Mouse (Mus musculus): ENCODE results near the gene Sesn1. TPM values are rescaled to one million over a fixed set of nuclear protein-coding genes. Genes with fewer than 3 reads are reported as not detected.
A peak's percentile ranks its signal among the peaks of the same experiment; 100 is the strongest.

Sesn1 gene
- total and polyA plus RNA-seq, 2 experiments from 2014 or later, result 35.9 to 43.9 TPM

DNA sequence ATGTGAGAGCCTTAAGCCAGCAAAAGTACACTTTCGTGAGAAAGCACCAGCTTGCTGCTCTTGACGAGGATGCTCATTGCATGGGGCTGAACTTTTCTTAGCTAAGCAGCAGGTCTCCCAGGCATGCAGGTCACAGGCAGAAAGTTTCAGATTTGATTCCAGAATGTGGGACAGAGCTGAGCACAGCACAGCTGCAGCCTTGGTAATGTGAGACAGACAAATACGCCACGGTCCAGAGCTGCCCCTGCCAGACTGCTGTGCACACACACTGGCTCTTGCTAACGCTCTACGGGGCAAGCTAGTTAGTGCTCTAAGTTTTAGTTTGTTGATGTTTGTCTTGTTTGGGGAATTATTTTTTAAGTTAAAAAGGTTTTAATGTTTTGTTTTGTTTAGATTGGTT, 22.5 kb downstream of the Sesn1 start:
- no peak for TF ChIP-seq CTCF (IDR thresholded peaks at IDR 0.05; ENCODE audit: low read depth)
- WGBS, result 64% methylated on average over 6 of the region's 6 CpGs

DNA sequence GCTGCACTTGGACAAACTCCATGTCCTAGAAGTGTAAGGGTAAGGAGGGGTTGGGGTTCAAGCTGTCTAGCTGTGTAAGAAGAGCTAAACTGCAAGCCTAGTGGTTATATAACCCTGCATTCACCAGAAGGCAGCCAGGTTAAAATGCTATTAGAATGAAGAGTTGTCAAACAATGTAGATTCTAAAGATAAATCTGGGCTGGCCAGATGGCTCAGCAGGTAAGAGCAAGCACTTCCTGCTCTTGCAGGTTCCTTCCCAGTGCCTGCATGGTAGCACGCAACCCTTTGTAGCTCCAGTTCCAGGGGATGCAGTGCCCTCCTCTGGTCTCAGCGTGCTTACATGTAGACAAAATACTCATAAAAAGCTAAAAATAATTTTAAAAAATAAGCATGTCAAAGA, 24.4 kb downstream of the Sesn1 start:
- ATAC-seq (no peak), DNase-seq (ENCODE audit: low spot score) (no peak)
- H3K4me1 ChIP-seq (ENCODE audit: insufficient read depth, low read length), result no peaks in the 10 kb centered on the region
- H3K4me3 ChIP-seq (ENCODE audit: low read length), result no peak overlapping the region
- no peaks in the 10 kb centered on the region for H3K9me3 ChIP-seq (ENCODE audit: low read length)
- no peaks in the 10 kb centered on the region for H3K36me3 ChIP-seq (ENCODE audit: insufficient read depth, low read length)
- no peak overlapping the region for H3K9ac ChIP-seq (replicated peaks; ENCODE audit: low read length)
- 87% methylated on average over 2 of the region's 2 CpGs for WGBS
- H3K27ac ChIP-seq, result no peak overlapping the region
- no peak overlapping the region for H3K4me2 ChIP-seq (ENCODE audit: low read depth, low read length)
- H3K27me3 ChIP-seq (ENCODE audit: insufficient read depth, low read length), result no peaks in the 10 kb centered on the region
- TF ChIP-seq CTCF (IDR thresholded peaks at IDR 0.05; ENCODE audit: low read depth), result no peak

More for the DNA sequence above, 22.5 kb downstream of the Sesn1 start:
- Histone ChIP-seq H3K9me3 (ENCODE audit: low read length) (no peaks in the 10 kb centered on the region), H3K4me2 (ENCODE audit: low read depth, low read length) (no peak overlapping the region), H3K27me3 (ENCODE audit: insufficient read depth, low read length) (no peaks in the 10 kb centered on the region), H3K27ac (no peak overlapping the region), H3K9ac (replicated peaks; ENCODE audit: low read length) (no peak overlapping the region), H3K36me3 (ENCODE audit: insufficient read depth, low read length) (no peaks in the 10 kb centered on the region), H3K4me3 (ENCODE audit: low read length) (no peak overlapping the region), H3K4me1 (ENCODE audit: insufficient read depth, low read length) (no peaks in the 10 kb centered on the region)
- DNase-seq (ENCODE audit: low spot score) (peak; percentile 17), ATAC-seq (no peak)

DNA sequence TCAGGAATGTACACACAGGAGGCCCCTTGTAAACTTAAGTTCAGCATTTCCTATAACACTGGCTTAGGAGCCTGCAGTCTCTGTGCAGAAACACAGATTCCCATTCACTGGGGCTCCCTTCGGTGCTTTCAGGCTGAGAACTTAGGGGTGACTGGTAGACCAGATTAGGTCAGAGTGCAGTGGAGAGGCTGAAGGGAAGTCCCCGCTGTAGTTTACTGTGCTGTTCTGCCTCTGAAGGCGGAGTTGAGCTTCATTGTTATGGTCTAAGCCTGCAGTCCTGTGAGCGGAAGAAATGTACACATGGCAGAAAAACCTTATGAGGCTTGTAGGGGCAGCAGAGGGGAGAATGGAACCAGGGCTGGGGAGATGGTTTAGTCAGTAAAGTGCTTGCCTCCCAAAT, 29.2 kb downstream of the Sesn1 start:
- Histone ChIP-seq H3K27me3 (ENCODE audit: insufficient read depth, low read length) (no peaks in the 10 kb centered on the region), H3K4me2 (ENCODE audit: low read depth, low read length) (no peak overlapping the region), H3K4me3 (ENCODE audit: low read length) (no peak overlapping the region), H3K9me3 (ENCODE audit: low read length) (no peaks in the 10 kb centered on the region), H3K27ac (no peak overlapping the region), H3K4me1 (ENCODE audit: insufficient read depth, low read length) (no peaks in the 10 kb centered on the region), H3K9ac (replicated peaks; ENCODE audit: low read length) (no peak overlapping the region), H3K36me3 (ENCODE audit: insufficient read depth, low read length) (no peaks in the 10 kb centered on the region)
- no peak for ATAC-seq
- DNase-seq (ENCODE audit: low spot score), result no peak
- WGBS, result 84% methylated on average over 4 of the region's 4 CpGs
- no peak for TF ChIP-seq CTCF (IDR thresholded peaks at IDR 0.05; ENCODE audit: low read depth)

DNA sequence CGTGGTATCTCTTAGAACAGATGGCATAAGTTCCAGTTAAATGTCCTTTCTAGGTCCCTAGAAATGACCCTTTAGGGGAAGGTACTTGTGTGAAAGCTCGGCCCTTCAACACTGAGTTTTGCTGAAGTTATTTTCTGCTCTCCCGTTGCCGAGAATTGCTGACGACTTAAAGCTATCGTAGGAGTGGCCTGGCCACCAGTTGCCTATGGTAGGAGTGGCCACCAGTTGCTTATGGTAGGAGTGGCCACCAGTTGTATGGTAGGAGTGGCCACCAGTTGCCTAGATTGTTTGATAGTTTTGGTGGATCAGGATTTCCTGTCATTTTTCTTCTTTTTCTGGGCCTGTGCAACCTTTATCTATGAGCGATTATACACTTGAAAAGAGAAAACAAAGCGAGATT, 38.0 kb downstream of the Sesn1 start:
- no peak overlapping the region for H3K4me3 ChIP-seq (ENCODE audit: low read length)
- H3K4me2 ChIP-seq (ENCODE audit: low read depth, low read length), result no peak overlapping the region
- no peak overlapping the region for H3K9ac ChIP-seq (replicated peaks; ENCODE audit: low read length)
- no peak overlapping the region for H3K27ac ChIP-seq
- no peaks in the 10 kb centered on the region for H3K27me3 ChIP-seq (ENCODE audit: insufficient read depth, low read length)
- no peak for DNase-seq (ENCODE audit: low spot score)
- H3K36me3 ChIP-seq (ENCODE audit: insufficient read depth, low read length), result no peaks in the 10 kb centered on the region
- ATAC-seq, result no peak
- WGBS, result 97% methylated on average over 8 of the region's 8 CpGs
- no peaks in the 10 kb centered on the region for H3K9me3 ChIP-seq (ENCODE audit: low read length)
- TF ChIP-seq CTCF (IDR thresholded peaks at IDR 0.05; ENCODE audit: low read depth), result no peak
- H3K4me1 ChIP-seq (ENCODE audit: insufficient read depth, low read length), result no peaks in the 10 kb centered on the region

DNA sequence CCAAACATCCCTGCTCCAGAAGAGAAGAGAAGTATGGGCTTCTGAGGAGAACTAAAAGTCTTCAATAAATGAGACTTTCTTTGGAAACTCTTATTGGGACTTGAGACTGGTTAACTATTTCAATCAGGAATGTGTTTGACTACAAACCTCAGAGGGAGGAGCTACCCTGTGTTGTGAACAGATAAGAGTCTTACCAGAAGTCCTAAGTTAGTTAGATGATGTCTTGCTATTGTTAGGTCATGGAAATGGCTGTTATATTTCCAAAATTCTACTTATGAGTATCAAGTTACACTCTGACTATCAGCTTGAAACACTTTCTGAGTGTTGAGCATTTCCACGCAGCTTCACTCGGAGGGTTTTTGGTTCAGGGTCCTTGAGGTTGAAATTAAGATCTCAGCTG, 39.0 kb downstream of the Sesn1 start:
- Histone ChIP-seq H3K9ac (replicated peaks; ENCODE audit: low read length) (no peak overlapping the region), H3K36me3 (ENCODE audit: insufficient read depth, low read length) (no peaks in the 10 kb centered on the region), H3K9me3 (ENCODE audit: low read length) (no peaks in the 10 kb centered on the region), H3K4me1 (ENCODE audit: insufficient read depth, low read length) (no peaks in the 10 kb centered on the region), H3K4me3 (ENCODE audit: low read length) (no peak overlapping the region), H3K27ac (no peak overlapping the region), H3K4me2 (ENCODE audit: low read depth, low read length) (no peak overlapping the region), H3K27me3 (ENCODE audit: insufficient read depth, low read length) (no peaks in the 10 kb centered on the region)
- DNase-seq (ENCODE audit: low spot score), result no peak
- 88% methylated on average over 2 of the region's 2 CpGs for WGBS
- TF ChIP-seq CTCF (IDR thresholded peaks at IDR 0.05; ENCODE audit: low read depth), result no peak
- ATAC-seq, result no peak

DNA sequence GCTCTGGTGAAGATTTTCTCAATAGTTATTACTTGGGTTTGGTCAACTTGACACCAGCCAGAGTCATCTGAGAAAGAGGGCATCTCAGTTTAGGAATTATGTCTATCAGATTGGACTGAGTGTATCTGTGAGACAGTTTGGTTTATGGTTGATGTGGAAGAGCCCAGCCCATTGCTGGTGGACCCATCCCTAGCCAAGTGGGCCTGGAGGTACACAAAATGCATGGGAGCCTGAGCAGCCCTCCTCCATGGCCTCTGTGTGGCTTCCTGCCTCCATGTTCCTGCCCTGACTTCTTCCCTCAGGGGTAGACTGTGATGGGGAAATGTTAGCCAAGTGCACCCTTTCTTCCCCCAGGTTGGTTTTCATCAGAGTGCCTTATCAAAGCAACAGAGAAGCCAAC, 50.1 kb downstream of the Sesn1 start:
- Histone ChIP-seq H3K27ac (no peak overlapping the region), H3K9me3 (ENCODE audit: low read length) (no peaks in the 10 kb centered on the region), H3K4me3 (ENCODE audit: low read length) (no peak overlapping the region), H3K27me3 (ENCODE audit: insufficient read depth, low read length) (no peaks in the 10 kb centered on the region), H3K9ac (replicated peaks; ENCODE audit: low read length) (no peak overlapping the region), H3K4me1 (ENCODE audit: insufficient read depth, low read length) (no peaks in the 10 kb centered on the region), H3K36me3 (ENCODE audit: insufficient read depth, low read length) (no peaks in the 10 kb centered on the region), H3K4me2 (ENCODE audit: low read depth, low read length) (no peak overlapping the region)
- DNase-seq (ENCODE audit: low spot score) (no peak), ATAC-seq (no peak)
- no peak for TF ChIP-seq CTCF (IDR thresholded peaks at IDR 0.05; ENCODE audit: low read depth)

DNA sequence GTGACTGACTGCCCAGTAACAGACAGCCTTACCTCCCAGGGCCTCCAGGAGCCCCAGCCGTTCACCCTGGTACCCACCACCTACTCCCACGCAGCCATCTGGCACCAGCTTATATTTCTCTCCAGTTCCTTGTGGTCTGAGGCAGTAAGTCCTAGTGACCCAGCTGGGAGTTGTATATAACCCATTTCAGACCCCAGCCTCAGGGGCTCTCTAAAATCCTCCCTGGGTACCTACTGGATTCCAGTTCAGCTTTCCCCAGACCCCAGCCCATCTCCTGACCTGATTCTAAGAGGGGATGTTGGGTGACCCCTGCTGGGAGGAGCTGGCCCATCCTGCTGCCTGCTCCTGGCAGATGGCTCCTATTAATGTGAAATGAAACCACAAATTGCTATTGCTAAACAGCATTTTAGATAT, 50.5 kb downstream of the Sesn1 start:
- Histone ChIP-seq H3K9me3 (ENCODE audit: low read length) (no peaks in the 10 kb centered on the region), H3K27me3 (ENCODE audit: insufficient read depth, low read length) (no peaks in the 10 kb centered on the region), H3K4me2 (ENCODE audit: low read depth, low read length) (no peak overlapping the region), H3K27ac (no peak overlapping the region; the same call in 1 of the 2 replicates), H3K9ac (replicated peaks; ENCODE audit: low read length) (no peak overlapping the region), H3K36me3 (ENCODE audit: insufficient read depth, low read length) (no peaks in the 10 kb centered on the region), H3K4me3 (ENCODE audit: low read length) (no peak overlapping the region), H3K4me1 (ENCODE audit: insufficient read depth, low read length) (no peaks in the 10 kb centered on the region)
- DNase-seq (ENCODE audit: low spot score) (no peak), ATAC-seq (no peak)
- 74% methylated on average over 2 of the region's 2 CpGs for WGBS
- TF ChIP-seq CTCF (IDR thresholded peaks at IDR 0.05; ENCODE audit: low read depth), result no peak
